Mouse (Mus musculus) ES-E14 (cell line): ENCODE measurements around the gene Bend5. TPM values are rescaled to one million over a fixed set of nuclear protein-coding genes. Genes with fewer than 3 reads are reported as not detected.

Experiments
- DNase-seq: peaks from one replicate; pipeline ENCODE4 v3.0.0-alpha.2; 2013; ENCODE audit warnings: low read depth, low spot score
- H3K27ac ChIP-seq: 2 replicates; pipeline ENCODE4 v1.5.1; 2012; ENCODE audit warnings: low read depth, mild to moderate bottlenecking, low read length, moderate library complexity, mixed read lengths; ENCODE audit not compliant: poor library complexity, insufficient read depth, severe bottlenecking
- H3K36me3 ChIP-seq: 2 replicates; pipeline ENCODE4 v1.6.1; 2012; ENCODE audit warnings: mild to moderate bottlenecking, low read length, moderate library complexity, mixed read lengths; ENCODE audit not compliant: control insufficient read depth, poor library complexity, insufficient read depth, severe bottlenecking
- H3K4me1 ChIP-seq, 2 experiments: fragments of 150-350 bp in 1 of 2; sonication (generic) in 1 of 2; 2 replicates each; pipeline ENCODE4 v1.6.1; 2012; ENCODE audit warnings: low read length in 2 of 2, mild to moderate bottlenecking in 1 of 2, mixed read lengths in 1 of 2; ENCODE audit not compliant: control insufficient read depth in 2 of 2, insufficient read depth in 2 of 2, poor library complexity in 1 of 2
- H3K4me3 ChIP-seq, 2 experiments: fragments of 150-350 bp in 1 of 2; sonication (generic) in 1 of 2; 2 replicates each; pipeline ENCODE4 v1.5.1; 2012; ENCODE audit warnings: low read length in 2 of 2, low read depth in 1 of 2, mild to moderate bottlenecking in 1 of 2, mixed read lengths in 1 of 2; ENCODE audit not compliant: insufficient read depth in 1 of 2, poor library complexity in 1 of 2, severe bottlenecking in 1 of 2
- H3K9ac ChIP-seq: 2 replicates; pipeline ENCODE4 v1.6.1; 2012; ENCODE audit warnings: low read depth, mild to moderate bottlenecking, low read length, mixed read lengths; ENCODE audit not compliant: poor library complexity, insufficient read depth, severe bottlenecking
- H3K9me3 ChIP-seq: fragments of 150-350 bp; sonication (generic); 2 replicates; pipeline ENCODE4 v1.6.1; 2012; ENCODE audit warnings: low read depth, mild to moderate bottlenecking, low read length; ENCODE audit not compliant: control insufficient read depth, insufficient read depth
- CHD2 ChIP-seq: IDR thresholded peaks from 2 replicates; pipeline ENCODE4 v1.6.1; 2014; ENCODE audit warnings: mild to moderate bottlenecking, low read depth, low read length, inconsistent platforms
- HCFC1 ChIP-seq: IDR thresholded peaks from 2 replicates; pipeline ENCODE4 v1.6.1; 2012; ENCODE audit warnings: low read length, inconsistent platforms, borderline replicate concordance; ENCODE audit not compliant: insufficient read depth
- MAFK ChIP-seq: IDR thresholded peaks from 2 replicates; pipeline ENCODE4 v1.6.1; 2014; ENCODE audit warnings: mild to moderate bottlenecking, low read depth, low read length, inconsistent platforms; ENCODE audit not compliant: insufficient read depth
- ZC3H11A ChIP-seq: IDR thresholded peaks from 2 replicates; pipeline ENCODE4 v1.6.1; 2012; ENCODE audit warnings: low read depth, mild to moderate bottlenecking, inconsistent platforms, low read length, borderline replicate concordance
- ZNF384 ChIP-seq: IDR thresholded peaks from 2 replicates; pipeline ENCODE4 v1.6.1; 2012; ENCODE audit warnings: low read depth, low read length, inconsistent platforms
- in situ Hi-C, 2 experiments: fragments of 600-800 bp; cut with MboI; formaldehyde crosslinking; loops; one replicate each; pipeline ENCODE4 v1.15.1; 2025; ENCODE audit warnings: low sequenced_read_pairs in 2 of 2, inconsistent platforms in 1 of 2; ENCODE audit not compliant: unreplicated experiment in 2 of 2
- total RNA-seq: library from RNA; depleted of rRNA; stranded (reverse); fragments of 300-350 nt; gene quantifications from 2 replicates; pipeline ENCODE4 v1.2.3, GENCODE M21; 2012

The Bend5 gene
- total RNA-seq, 1 experiment, result 6.9 TPM

GRCm38 (mm10) chr4:111487233-111487843 is 72.5 kb downstream of the Bend5 start:
- Histone ChIP-seq H3K9ac (no peak overlapping the region), H3K4me3 (no peak overlapping the region), H3K9me3 (no peaks in the 10 kb centered on the region), H3K4me1 (no peaks in the 10 kb centered on the region; a peak in 1 of 4 replicates), H3K36me3 (no peaks in the 10 kb centered on the region), H3K27ac (no peak overlapping the region)
- no peak for DNase-seq
- TF ChIP-seq ZNF384, result no peak
- TF ChIP-seq ZC3H11A, result no peak
- TF ChIP-seq CHD2, result no peak
- no peak for TF ChIP-seq HCFC1
- no peak for TF ChIP-seq MAFK
- in situ Hi-C loops, result no loop called here

GRCm38 (mm10) chr4:111493750-111494404 is 79.1 kb downstream of the Bend5 start:
- H3K9me3 ChIP-seq, result no peaks in the 10 kb centered on the region
- no peaks in the 10 kb centered on the region for H3K36me3 ChIP-seq
- in situ Hi-C loops, result loop anchor here in 1 of 2 experiments (10.0 kb wide), 1 partner anchor 131 kb away; no protein-coding TSS in a partner anchor
- H3K4me1 ChIP-seq, result no peaks in the 10 kb centered on the region
- H3K4me3 ChIP-seq, result no peak overlapping the region
- TF ChIP-seq HCFC1 (no peak), ZC3H11A (no peak), ZNF384 (no peak), CHD2 (no peak), MAFK (no peak)
- H3K27ac ChIP-seq, result no peak overlapping the region
- H3K9ac ChIP-seq, result no peak overlapping the region; the same call in 1 of the 2 replicates
- DNase-seq, result peak; percentile 11

GRCm38 (mm10) chr4:111495949-111496348 is 81.1 kb downstream of the Bend5 start:
- H3K4me3 ChIP-seq, result no peak overlapping the region
- no peak overlapping the region for H3K9ac ChIP-seq
- DNase-seq, result peak; percentile 49
- H3K4me1 ChIP-seq, result no peaks in the 10 kb centered on the region
- H3K36me3 ChIP-seq, result no peaks in the 10 kb centered on the region
- no peaks in the 10 kb centered on the region for H3K9me3 ChIP-seq
- H3K27ac ChIP-seq, result no peak overlapping the region
- in situ Hi-C loops, result loop anchor here in 1 of 2 experiments (10.0 kb wide), 1 partner anchor 129 kb away; no protein-coding TSS in a partner anchor
- TF ChIP-seq MAFK (no peak), CHD2 (no peak), ZC3H11A (0 out of 2 replicates have a peak, but pooled peaks have one; percentile 36)

- in situ Hi-C loops, result loop anchor here in 1 of 2 experiments (10.0 kb wide), 1 partner anchor 126 kb away; no protein-coding TSS in a partner anchor
- TF ChIP-seq MAFK, result no peak
- no peak for TF ChIP-seq ZC3H11A
- TF ChIP-seq ZNF384, result no peak
- TF ChIP-seq CHD2, result no peak
- TF ChIP-seq HCFC1, result no peak
- H3K36me3 ChIP-seq, result no peaks in the 10 kb centered on the region
- no peak for DNase-seq
- no peak overlapping the region for H3K27ac ChIP-seq
- no peaks in the 10 kb centered on the region for H3K9me3 ChIP-seq
- H3K4me1 ChIP-seq, result no peaks in the 10 kb centered on the region
- H3K9ac ChIP-seq, result no peak overlapping the region
- H3K4me3 ChIP-seq, result no peak overlapping the region
Observed at GRCm38 (mm10) chr4:111498751-111499150, 83.9 kb downstream of the Bend5 start.
